Mouse (Mus musculus) erythroblast, embryonic 14.5 days (primary cell): ENCODE results near the gene Nfia.

Source experiments
- GATA1 ChIP-seq: IDR thresholded peaks from 2 replicates; pipeline ENCODE4 v1.6.1; 2012; ENCODE audit warnings: low read length, inconsistent platforms, mixed read lengths
- TAL1 ChIP-seq: IDR thresholded peaks from 3 replicates; pipeline ENCODE4 v1.6.1; 2012; ENCODE audit warnings: low read length, inconsistent platforms, mixed read lengths

- TF ChIP-seq TAL1 (no peak), GATA1 (no peak)
Measured at GRCm38 (mm10) chr4:98060601-98061000, 288.1 kb downstream of the Nfia start.
